Mouse (Mus musculus) heart, postnatal 0 days (tissue): ENCODE results near the gene Kxd1. TPM values are rescaled to one million over a fixed set of nuclear protein-coding genes. Genes with fewer than 3 reads are reported as not detected.

ENCODE experiments used
- ATAC-seq: fragments of 200-750 bp; cut with Nextera tagmentation; 2 replicates; pipeline ENCODE4 v1.8.0; 2017; ENCODE audit warnings: low read depth, moderate number of reproducible peaks, moderate library complexity; ENCODE audit not compliant: insufficient read depth
- DNase-seq: peaks from one replicate; pipeline ENCODE4 v3.0.0-alpha.2; 2016; ENCODE audit warnings: low spot score
- H3K27ac ChIP-seq: fragments of 300-500 bp; sonication (generic); 2 replicates; pipeline ENCODE4 v1.5.1; 2014; ENCODE audit warnings: low read depth, mild to moderate bottlenecking
- H3K27me3 ChIP-seq: fragments of 300-500 bp; sonication (generic); 2 replicates; pipeline ENCODE4 v1.6.1; 2014; ENCODE audit warnings: low read length, mixed read lengths; ENCODE audit not compliant: control insufficient read depth, insufficient read depth
- H3K36me3 ChIP-seq: fragments of 300-500 bp; sonication (generic); replicated peaks from 2 replicates; pipeline ENCODE4 v1.6.1; 2014; ENCODE audit warnings: low read length, mixed read lengths; ENCODE audit not compliant: control insufficient read depth, insufficient read depth
- H3K4me1 ChIP-seq: fragments of 300-500 bp; sonication (generic); 2 replicates; pipeline ENCODE4 v1.6.1; 2014; ENCODE audit warnings: antibody characterized with exemption; ENCODE audit not compliant: control insufficient read depth, insufficient read depth
- H3K4me2 ChIP-seq: fragments of 300-500 bp; sonication (generic); 2 replicates; pipeline ENCODE4 v1.6.1; 2014; ENCODE audit warnings: low read depth, mild to moderate bottlenecking, low read length, moderate library complexity
- H3K4me3 ChIP-seq: fragments of 300-500 bp; sonication (generic); 2 replicates; pipeline ENCODE4 v1.5.1; 2014; ENCODE audit warnings: low read depth, low read length
- H3K9ac ChIP-seq: fragments of 300-500 bp; sonication (generic); replicated peaks from 2 replicates; pipeline ENCODE4 v1.6.1; 2014; ENCODE audit warnings: low read depth, low read length, mixed read lengths
- H3K9me3 ChIP-seq: fragments of 300-500 bp; sonication (generic); replicated peaks from 2 replicates; pipeline ENCODE4 v1.6.1; 2016; ENCODE audit warnings: low read length; ENCODE audit not compliant: control insufficient read depth
- CTCF ChIP-seq: IDR thresholded peaks from 2 replicates; pipeline ENCODE4 v1.5.1; 2016; ENCODE audit warnings: antibody characterized with exemption, control low read depth, low read depth
- EP300 ChIP-seq: IDR thresholded peaks from 2 replicates; pipeline ENCODE4 v1.6.1; 2016; ENCODE audit warnings: antibody characterized with exemption, low read depth
- WGBS: fragments of 180-500 bp; shearing (Covaris S2); extraction: QIAGEN DNeasy Blood & Tissue Kit; methylation state at CpG from one replicate; pipeline ENCODE4 v1.1.7; 2014; 5-methylcytosine and 5-hydroxymethylcytosine counted together
- polyA plus RNA-seq: library from polyadenylated mRNA; unstranded; fragments of >200 nt; fragmentation: Nextera tagmentation; extraction: Ambion mirVana; gene quantifications from 2 replicates; pipeline ENCODE4 v1.2.1, GENCODE M21; 2015
- total RNA-seq: library from RNA; depleted of rRNA; stranded (reverse); fragments of >200 nt; gene quantifications from 2 replicates; pipeline ENCODE4 v1.2.3, GENCODE M21; 2014; ENCODE audit warnings: low replicate concordance

Gene Kxd1
- total and polyA plus RNA-seq, 2 experiments from 2014 or later, result 93.5 to 120 TPM

DNA sequence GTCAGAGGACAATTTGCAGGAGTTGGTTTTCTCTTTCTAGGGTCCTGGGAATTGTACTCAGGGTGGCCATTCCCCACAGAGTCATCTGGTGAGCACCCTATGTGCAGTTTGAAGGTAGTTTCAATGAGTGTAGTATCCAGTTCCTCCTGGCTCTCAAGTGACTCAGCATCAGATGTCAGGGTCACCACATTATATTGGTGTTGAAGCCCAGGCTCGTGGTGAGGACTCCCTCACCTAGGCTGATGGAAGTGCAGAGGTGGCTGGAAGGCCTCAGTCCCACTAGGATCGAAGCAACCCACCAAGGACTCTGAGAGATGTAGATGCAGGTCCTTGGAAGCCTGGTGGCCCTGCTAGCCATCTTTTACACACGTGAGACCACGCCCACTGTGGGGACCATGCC is 18.7 kb upstream of the Kxd1 start:
- WGBS, result 83% methylated on average over 4 of the region's 4 CpGs
- no peaks in the 10 kb centered on the region for H3K27me3 ChIP-seq
- no peak for DNase-seq
- H3K4me3 ChIP-seq, result no peak overlapping the region
- ATAC-seq, result no peak
- TF ChIP-seq CTCF (no peak), EP300 (no peak)
- H3K27ac ChIP-seq, result no peak overlapping the region
- no peaks in the 10 kb centered on the region for H3K9me3 ChIP-seq
- no peak overlapping the region for H3K4me2 ChIP-seq
- peaks cover 27% of the 10 kb centered on the region for H3K4me1 ChIP-seq
- no peaks in the 10 kb centered on the region for H3K36me3 ChIP-seq
- no peak overlapping the region for H3K9ac ChIP-seq

DNA sequence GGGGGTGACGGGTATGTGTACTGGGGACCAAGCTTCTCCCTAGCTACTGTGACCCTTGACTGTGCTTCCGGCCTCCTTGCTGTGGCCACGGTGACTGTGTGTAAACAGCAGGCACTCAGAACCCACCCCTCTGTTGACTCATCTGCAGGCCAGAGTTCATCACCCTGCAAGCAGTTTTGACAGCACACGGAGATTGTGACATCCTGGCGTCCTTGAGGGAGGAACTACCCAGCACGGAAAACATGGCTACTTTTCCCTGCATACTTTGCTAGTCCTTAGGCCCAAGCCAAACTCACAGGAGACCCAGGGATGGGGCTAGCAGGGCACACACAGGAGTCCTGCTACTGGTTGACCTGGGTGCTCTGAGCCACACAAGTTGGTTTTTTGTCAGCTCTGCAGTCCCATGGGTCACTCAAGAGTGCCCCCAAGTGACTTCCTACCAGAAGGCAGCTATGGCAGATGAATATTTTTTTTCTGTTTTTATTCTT is 16.5 kb upstream of the Kxd1 start:
- Histone ChIP-seq H3K27ac (peak overlapping the region; percentile 49), H3K27me3 (no peaks in the 10 kb centered on the region), H3K4me1 (peaks cover 28% of the 10 kb centered on the region), H3K9me3 (no peaks in the 10 kb centered on the region), H3K9ac (0 out of 2 replicates have a peak overlapping the region, but pooled peaks have one; percentile 17), H3K4me2 (no peak overlapping the region), H3K4me3 (no peak overlapping the region), H3K36me3 (no peaks in the 10 kb centered on the region)
- ATAC-seq (no peak), DNase-seq (no peak)
- TF ChIP-seq EP300, result no peak
- peak; percentile 33 for TF ChIP-seq CTCF
- 44% methylated on average over 6 of the region's 6 CpGs for WGBS

DNA sequence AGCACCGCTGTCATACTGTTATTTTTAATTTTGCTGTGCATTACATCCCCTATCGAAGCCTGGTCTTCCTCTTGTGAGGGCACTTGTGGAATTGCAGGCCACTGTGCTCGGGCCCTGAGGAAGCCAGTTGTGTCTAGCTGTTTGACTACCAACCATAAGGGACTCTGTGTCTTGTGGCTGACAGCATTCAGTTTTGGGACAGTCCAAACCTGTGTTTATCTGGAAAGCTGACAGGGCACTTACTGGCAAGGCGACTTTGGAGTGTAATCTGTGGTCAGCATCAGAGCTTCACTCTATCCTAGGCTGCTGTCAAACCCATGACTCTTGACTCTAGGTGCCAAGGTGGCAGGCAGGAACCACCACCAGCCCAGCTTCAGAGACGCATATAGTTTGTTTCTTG is 13.3 kb upstream of the Kxd1 start:
- ATAC-seq (no peak), DNase-seq (no peak)
- Histone ChIP-seq H3K9me3 (no peaks in the 10 kb centered on the region), H3K36me3 (peaks cover 9% of the 10 kb centered on the region; the same call in 1 of the 2 replicates), H3K4me3 (peak overlapping the region; percentile 73), H3K4me2 (peak overlapping the region; percentile 88), H3K27me3 (no peaks in the 10 kb centered on the region), H3K4me1 (peaks cover 12% of the 10 kb centered on the region), H3K9ac (peak overlapping the region; percentile 81), H3K27ac (peak overlapping the region; percentile 95; the same call in 1 of the 2 replicates)
- TF ChIP-seq EP300 (no peak), CTCF (no peak)
- WGBS, result 43% methylated on average over 5 of the region's 5 CpGs

DNA sequence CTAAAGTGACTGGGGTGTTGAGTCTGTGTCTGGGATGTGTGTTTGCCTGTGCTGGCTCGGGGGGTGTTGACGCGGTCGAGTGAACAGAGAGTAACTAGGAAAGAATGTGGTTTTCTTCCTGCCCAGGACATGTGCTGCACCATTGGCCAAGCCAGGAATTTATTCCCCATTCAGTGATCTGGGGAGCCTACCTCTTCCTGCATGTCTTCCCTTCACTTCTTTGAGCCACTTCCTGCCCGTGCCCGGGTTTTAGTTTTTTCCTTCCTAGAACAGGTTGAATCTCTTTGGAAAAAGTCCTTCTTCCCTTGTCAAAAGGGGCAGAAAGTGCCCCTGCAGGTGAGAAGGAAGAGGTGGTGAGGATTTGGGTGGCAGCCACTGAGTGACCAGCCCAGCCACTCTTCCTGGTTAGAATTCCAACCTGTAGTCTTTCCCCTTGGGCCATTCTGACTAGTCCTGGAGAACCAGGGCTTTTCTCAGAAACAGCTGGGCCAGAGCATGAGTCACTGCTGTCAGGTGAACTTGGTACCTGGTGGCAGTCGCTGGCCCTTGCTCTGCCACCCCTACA is 12.8 kb upstream of the Kxd1 start:
- no peak for TF ChIP-seq EP300
- TF ChIP-seq CTCF, result no peak
- H3K27me3 ChIP-seq, result no peaks in the 10 kb centered on the region
- 15% methylated on average over 7 of the region's 7 CpGs for WGBS

DNA sequence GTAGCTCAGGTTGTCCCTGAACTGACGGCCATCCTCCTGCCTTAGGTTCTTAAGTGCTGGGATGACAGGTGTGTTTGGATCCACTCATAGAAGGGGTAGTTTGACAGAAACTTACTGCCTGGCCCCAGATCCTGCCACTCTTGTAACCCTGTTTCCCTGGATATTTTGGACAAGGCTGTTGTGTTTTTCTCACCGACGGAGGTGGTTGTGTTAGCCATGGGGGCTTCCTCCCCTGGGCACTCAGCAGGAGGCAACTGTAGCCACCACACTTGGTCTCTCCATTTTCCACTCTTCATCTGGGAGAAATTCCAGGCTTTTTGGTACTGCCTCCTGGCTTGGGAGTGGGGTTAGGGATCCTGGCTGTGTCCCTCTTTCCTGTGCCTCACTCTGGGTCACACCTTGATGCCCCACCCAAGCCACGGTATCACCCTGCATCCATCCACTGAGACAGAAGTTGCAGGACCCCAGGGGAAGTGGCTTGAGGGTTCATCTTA is 12.3 kb upstream of the Kxd1 start:
- no peak for ATAC-seq
- Histone ChIP-seq H3K36me3 (peaks cover 19% of the 10 kb centered on the region), H3K4me3 (peak overlapping the region; percentile 73), H3K9ac (peak overlapping the region; percentile 81), H3K9me3 (no peaks in the 10 kb centered on the region), H3K4me2 (peak overlapping the region; percentile 88), H3K27me3 (no peaks in the 10 kb centered on the region), H3K27ac (peak overlapping the region; percentile 95), H3K4me1 (peaks cover 12% of the 10 kb centered on the region)
- no peak for TF ChIP-seq CTCF
- TF ChIP-seq EP300, result no peak
- WGBS, result 2% methylated on average over 4 of the region's 4 CpGs
- no peak for DNase-seq

More for the DNA sequence above, 12.8 kb upstream of the Kxd1 start:
- Histone ChIP-seq H3K4me2 (peak overlapping the region; percentile 88), H3K9ac (peak overlapping the region; percentile 81), H3K9me3 (no peaks in the 10 kb centered on the region), H3K4me3 (peak overlapping the region; percentile 73), H3K27ac (peak overlapping the region; percentile 95), H3K36me3 (peaks cover 14% of the 10 kb centered on the region), H3K4me1 (peaks cover 12% of the 10 kb centered on the region)
- peak; percentile 47 for DNase-seq
- no peak for ATAC-seq
